Mouse (Mus musculus): ENCODE data around the gene Rab14. TPM values are rescaled to one million over a fixed set of nuclear protein-coding genes. Genes with fewer than 3 reads are reported as not detected.

The Rab14 gene
- 1,333 and 3,452 TPM in 2 replicates for polyA plus RNA-seq (2012; ENCODE audit: insufficient read depth, low replicate concordance)

- Histone ChIP-seq H3K4me1 (peaks cover 68% of the 10 kb centered on the region), H3K9me3 (no peaks in the 10 kb centered on the region), H3K27me3 (replicated peaks) (no peaks in the 10 kb centered on the region), H3K36me3 (replicated peaks; ENCODE audit: low read length) (peaks cover 18% of the 10 kb centered on the region), H3K4me3 (replicated peaks) (peak within 1 kb of the TSS; percentile 99)
- TF ChIP-seq GATA1 (IDR thresholded peaks at IDR 0.05; ENCODE audit: borderline replicate concordance, low read length) (no peak), FLI1 (IDR thresholded peaks at IDR 0.05; ENCODE audit: low read length) (0 out of 2 replicates have a peak, but pooled peaks have one; percentile 47)
Measured at GRCm38 (mm10) chr2:35200898-35201668, at the start of gene Rab14. Gene Rab14 (minus strand): TSS chr2:35201120.

GRCm38 (mm10) chr2:35247763-35248162, 46.8 kb upstream of the Rab14 start:
- Histone ChIP-seq H3K36me3 (replicated peaks; ENCODE audit: low read length) (no peaks in the 10 kb centered on the region), H3K4me3 (replicated peaks) (peak overlapping the region; percentile 62), H3K4me1 (peaks cover 83% of the 10 kb centered on the region), H3K9me3 (no peaks in the 10 kb centered on the region), H3K27me3 (replicated peaks) (no peaks in the 10 kb centered on the region)
- TF ChIP-seq FLI1 (IDR thresholded peaks at IDR 0.05; ENCODE audit: low read length) (no peak), GATA1 (IDR thresholded peaks at IDR 0.05; ENCODE audit: borderline replicate concordance, low read length) (no peak)

GRCm38 (mm10) chr2:35244241-35244640, 43.3 kb upstream of the Rab14 start:
- Histone ChIP-seq H3K27me3 (replicated peaks) (no peaks in the 10 kb centered on the region), H3K36me3 (replicated peaks; ENCODE audit: low read length) (no peaks in the 10 kb centered on the region), H3K4me1 (peaks cover 94% of the 10 kb centered on the region), H3K4me3 (replicated peaks) (no peak overlapping the region), H3K9me3 (no peaks in the 10 kb centered on the region)
- TF ChIP-seq GATA1 (IDR thresholded peaks at IDR 0.05; ENCODE audit: borderline replicate concordance, low read length) = no peak
- no peak for TF ChIP-seq FLI1 (IDR thresholded peaks at IDR 0.05; ENCODE audit: low read length)

- H3K4me1 ChIP-seq = peaks cover 93% of the 10 kb centered on the region
- H3K36me3 ChIP-seq (replicated peaks; ENCODE audit: low read length) = no peaks in the 10 kb centered on the region
- H3K4me3 ChIP-seq (replicated peaks) = no peak overlapping the region
- no peaks in the 10 kb centered on the region for H3K27me3 ChIP-seq (replicated peaks)
- H3K9me3 ChIP-seq = no peaks in the 10 kb centered on the region
- TF ChIP-seq GATA1 (IDR thresholded peaks at IDR 0.05; ENCODE audit: borderline replicate concordance, low read length) (no peak), FLI1 (IDR thresholded peaks at IDR 0.05; ENCODE audit: low read length) (no peak)
Measured at GRCm38 (mm10) chr2:35235021-35235420, 34.1 kb upstream of the Rab14 start.

- Histone ChIP-seq H3K4me3 (replicated peaks) (no peak overlapping the region), H3K4me1 (peaks cover 83% of the 10 kb centered on the region), H3K27me3 (replicated peaks) (no peaks in the 10 kb centered on the region), H3K36me3 (replicated peaks; ENCODE audit: low read length) (no peaks in the 10 kb centered on the region), H3K9me3 (no peaks in the 10 kb centered on the region)
- TF ChIP-seq GATA1 (IDR thresholded peaks at IDR 0.05; ENCODE audit: borderline replicate concordance, low read length) (no peak), FLI1 (IDR thresholded peaks at IDR 0.05; ENCODE audit: low read length) (no peak)
Measured at GRCm38 (mm10) chr2:35233898-35234297, 33.0 kb upstream of the Rab14 start.

- peaks cover 73% of the 10 kb centered on the region for H3K4me1 ChIP-seq
- H3K27me3 ChIP-seq (replicated peaks) = no peaks in the 10 kb centered on the region
- peak overlapping the region; percentile 12 for H3K4me3 ChIP-seq (replicated peaks)
- no peak for TF ChIP-seq FLI1 (IDR thresholded peaks at IDR 0.05; ENCODE audit: low read length)
- no peak for TF ChIP-seq GATA1 (IDR thresholded peaks at IDR 0.05; ENCODE audit: borderline replicate concordance, low read length)
- no peaks in the 10 kb centered on the region for H3K9me3 ChIP-seq
- H3K36me3 ChIP-seq (replicated peaks; ENCODE audit: low read length) = no peaks in the 10 kb centered on the region
Measured at GRCm38 (mm10) chr2:35232595-35233445, 31.9 kb upstream of the Rab14 start.

- Histone ChIP-seq H3K4me1 (peaks cover 66% of the 10 kb centered on the region), H3K4me3 (replicated peaks) (no peak overlapping the region), H3K27me3 (replicated peaks) (no peaks in the 10 kb centered on the region), H3K9me3 (no peaks in the 10 kb centered on the region), H3K36me3 (replicated peaks; ENCODE audit: low read length) (no peaks in the 10 kb centered on the region)
- TF ChIP-seq FLI1 (IDR thresholded peaks at IDR 0.05; ENCODE audit: low read length) (no peak), GATA1 (IDR thresholded peaks at IDR 0.05; ENCODE audit: borderline replicate concordance, low read length) (no peak)
Measured at GRCm38 (mm10) chr2:35231871-35232270, 31.0 kb upstream of the Rab14 start.

GRCm38 (mm10) chr2:35230215-35230614, 29.3 kb upstream of the Rab14 start:
- H3K36me3 ChIP-seq (replicated peaks; ENCODE audit: low read length) = no peaks in the 10 kb centered on the region
- H3K27me3 ChIP-seq (replicated peaks) = peaks cover 1% of the 10 kb centered on the region
- H3K9me3 ChIP-seq = no peaks in the 10 kb centered on the region
- peaks cover 53% of the 10 kb centered on the region for H3K4me1 ChIP-seq
- no peak overlapping the region for H3K4me3 ChIP-seq (replicated peaks)
- TF ChIP-seq GATA1 (IDR thresholded peaks at IDR 0.05; ENCODE audit: borderline replicate concordance, low read length) (no peak), FLI1 (IDR thresholded peaks at IDR 0.05; ENCODE audit: low read length) (no peak)

GRCm38 (mm10) chr2:35228145-35228544, 27.2 kb upstream of the Rab14 start:
- peaks cover 5% of the 10 kb centered on the region for H3K27me3 ChIP-seq (replicated peaks)
- TF ChIP-seq FLI1 (IDR thresholded peaks at IDR 0.05; ENCODE audit: low read length) = no peak
- TF ChIP-seq GATA1 (IDR thresholded peaks at IDR 0.05; ENCODE audit: borderline replicate concordance, low read length) = no peak

More at GRCm38 (mm10) chr2:35228145-35228544, 27.2 kb upstream of the Rab14 start:
- Histone ChIP-seq H3K4me1 (peaks cover 49% of the 10 kb centered on the region), H3K4me3 (replicated peaks) (no peak overlapping the region), H3K9me3 (no peaks in the 10 kb centered on the region), H3K36me3 (replicated peaks; ENCODE audit: low read length) (no peaks in the 10 kb centered on the region)

Measured in megakaryocyte, embryonic 14.5 days (primary cell).